25 mouse cellular contexts compared by ENCODE assay signal in the genomic region with DNA sequence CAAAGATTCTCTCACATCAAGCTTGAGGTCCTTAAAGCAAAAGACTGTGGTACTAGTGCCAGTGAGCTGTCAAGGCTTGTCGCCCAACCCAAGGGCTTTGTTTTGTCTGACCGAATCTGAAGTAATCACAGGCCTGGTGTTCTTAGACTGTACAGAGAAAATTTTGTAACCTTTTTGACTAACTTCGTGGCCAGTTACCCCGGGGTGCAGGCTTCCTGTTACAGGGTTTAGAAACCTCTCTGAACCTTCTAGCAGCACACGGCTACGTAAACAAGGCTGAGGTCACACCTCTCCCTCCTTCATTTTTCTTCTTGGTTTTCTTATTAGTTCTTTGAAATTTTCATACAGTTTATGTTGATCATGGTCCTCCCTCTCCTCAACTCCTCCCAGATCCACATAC. TPM values are rescaled to one million over a fixed set of nuclear protein-coding genes. Genes with fewer than 3 reads are reported as not detected.
DNase-seq lines count a peak whose midpoint lies in the region; ATAC-seq and TF ChIP-seq lines count a peak whose summit lies in the region.
"Had no signal": no experiment of that assay in that cellular context is flagged by ENCODE, and none has a peak within 500 bp of the region (broad histone marks: within the 10 kb centered on the region; RNA-seq: fewer than 3 reads in every experiment).

No protein-coding gene starts in this region.

- H3K27ac ChIP-seq in midbrain, embryonic 11.5 days (ENCODE audit: low read depth, low read length): no peak overlapping the region
- H3K27ac ChIP-seq in midbrain, embryonic 15.5 days: no peak overlapping the region
- H3K27ac ChIP-seq in intestine, postnatal 0 days (ENCODE audit: low read depth, low read length): no peak overlapping the region
- H3K27ac ChIP-seq: embryonic facial prominence, embryonic 10.5 days; forebrain, embryonic 12.5 days; hindbrain, embryonic 13.5 days; limb, embryonic 10.5 days; midbrain, embryonic 13.5 days; neural tube, embryonic 13.5 days; stomach, postnatal 0 days had no signal

- WGBS in midbrain, embryonic 11.5 days: 82% methylated on average over 6 of the region's 6 CpGs
- WGBS in midbrain, embryonic 15.5 days: 88% methylated on average over 6 of the region's 6 CpGs
- WGBS in intestine, postnatal 0 days: 80% methylated on average over 6 of the region's 6 CpGs

- ATAC-seq in midbrain, embryonic 11.5 days (ENCODE audit: low FRiP score): no peak
- ATAC-seq in midbrain, embryonic 15.5 days (replicated peaks): no peak
- ATAC-seq in hematopoietic stem cell, adult 5-6 weeks (replicated peaks in 1 of 2; ENCODE audit: insufficient read depth in 1 of 2, low FRiP score in 2 of 2, low TSS enrichment in 1 of 2, low read depth in 1 of 2, poor library complexity in 2 of 2, severe bottlenecking in 2 of 2): peak; percentile 52 to 69; a peak in 2 of 4 replicates
- ATAC-seq in neutrophil, adult 5-6 weeks (ENCODE audit: extremely low read depth, insufficient number of reproducible peaks, low FRiP score, poor library complexity, severe bottlenecking): 0 out of 2 replicates have a peak, but pooled peaks have one; percentile 18
- ATAC-seq in intestine, postnatal 0 days: no peak
- ATAC-seq: lung, postnatal 0 days; midbrain, embryonic 13.5 days had no signal

- H3K4me1 ChIP-seq in midbrain, embryonic 11.5 days (ENCODE audit: control insufficient read depth, insufficient read depth, low read length): no peaks in the 10 kb centered on the region
- H3K4me1 ChIP-seq in midbrain, embryonic 15.5 days: no peaks in the 10 kb centered on the region
- no peaks in the 10 kb centered on the region for H3K4me1 ChIP-seq in intestine, postnatal 0 days (replicated peaks; ENCODE audit: control insufficient read depth, insufficient read depth, low read length)
- H3K4me1 ChIP-seq: forebrain, embryonic 12.5 days; hindbrain, embryonic 13.5 days; midbrain, embryonic 13.5 days; neural tube, embryonic 13.5 days had no signal

- DNase-seq in midbrain, embryonic 11.5 days (ENCODE audit: low spot score, missing footprints): peak; percentile 8
- DNase-seq in T-cell, adult 2 months (ENCODE audit: low spot score): peak; percentile 70
- DNase-seq in frontal cortex, postnatal 10 days (ENCODE audit: low spot score in 2 of 2): no peak
- DNase-seq in testis, postnatal 10 days (ENCODE audit: low spot score): no peak
- DNase-seq: adrenal gland, postnatal 14 days; cerebellum, postnatal 10 days; gastrocnemius, postnatal 10 days; heart, adult 18-20 months; kidney, adult 8-10 months; kidney, postnatal 14 days; liver; right cerebral cortex, adult 18-20 months; right cerebral cortex, postnatal 4 days had no signal

- no peaks in the 10 kb centered on the region for H3K9me3 ChIP-seq in midbrain, embryonic 11.5 days (ENCODE audit: control insufficient read depth, low read length)
- H3K9me3 ChIP-seq in midbrain, embryonic 15.5 days: no peaks in the 10 kb centered on the region
- H3K9me3 ChIP-seq in intestine, postnatal 0 days (ENCODE audit: control insufficient read depth): no peaks in the 10 kb centered on the region
- H3K9me3 ChIP-seq: forebrain, embryonic 12.5 days; limb, embryonic 10.5 days; midbrain, embryonic 13.5 days; neural tube, embryonic 13.5 days had no signal

- H3K4me3 ChIP-seq in midbrain, embryonic 11.5 days (ENCODE audit: low read depth, low read length): no peak overlapping the region
- no peak overlapping the region for H3K4me3 ChIP-seq in midbrain, embryonic 15.5 days
- no peak overlapping the region for H3K4me3 ChIP-seq in intestine, postnatal 0 days (ENCODE audit: low read depth, low read length)
- H3K4me3 ChIP-seq: embryonic facial prominence, embryonic 10.5 days; forebrain, embryonic 12.5 days; hindbrain, embryonic 13.5 days; limb, embryonic 10.5 days; midbrain, embryonic 13.5 days; neural tube, embryonic 13.5 days had no signal

- H3K27me3 ChIP-seq in midbrain, embryonic 11.5 days (ENCODE audit: control insufficient read depth, insufficient read depth, low read length): no peaks in the 10 kb centered on the region
- H3K27me3 ChIP-seq in midbrain, embryonic 15.5 days (replicated peaks): no peaks in the 10 kb centered on the region
- no peaks in the 10 kb centered on the region for H3K27me3 ChIP-seq in intestine, postnatal 0 days (replicated peaks; ENCODE audit: control insufficient read depth, insufficient read depth, low read length)
- H3K27me3 ChIP-seq: forebrain, embryonic 12.5 days; hindbrain, embryonic 13.5 days; midbrain, embryonic 13.5 days; neural tube, embryonic 13.5 days had no signal

- TF ChIP-seq CTCF in intestine, postnatal 0 days (IDR thresholded peaks at IDR 0.05; ENCODE audit: low read depth): no peak

- no peaks in the 10 kb centered on the region for H3K36me3 ChIP-seq in midbrain, embryonic 11.5 days (ENCODE audit: control insufficient read depth, insufficient read depth, low read length)
- H3K36me3 ChIP-seq in midbrain, embryonic 15.5 days (replicated peaks): no peaks in the 10 kb centered on the region
- H3K36me3 ChIP-seq in intestine, postnatal 0 days (ENCODE audit: control insufficient read depth, insufficient read depth): no peaks in the 10 kb centered on the region
- H3K36me3 ChIP-seq: embryonic facial prominence, embryonic 10.5 days; forebrain, embryonic 12.5 days; hindbrain, embryonic 13.5 days; limb, embryonic 10.5 days; midbrain, embryonic 13.5 days; neural tube, embryonic 13.5 days had no signal

- H3K4me2 ChIP-seq in midbrain, embryonic 11.5 days: no peak overlapping the region
- H3K4me2 ChIP-seq in midbrain, embryonic 15.5 days: no peak overlapping the region
- no peak overlapping the region for H3K4me2 ChIP-seq in intestine, postnatal 0 days (replicated peaks; ENCODE audit: low read depth)
- H3K4me2 ChIP-seq: forebrain, embryonic 12.5 days; hindbrain, embryonic 13.5 days; midbrain, embryonic 13.5 days; neural tube, embryonic 13.5 days had no signal

- no peak overlapping the region for H3K9ac ChIP-seq in midbrain, embryonic 11.5 days (ENCODE audit: low read length)
- H3K9ac ChIP-seq in midbrain, embryonic 15.5 days: no peak overlapping the region
- no peak overlapping the region for H3K9ac ChIP-seq in intestine, postnatal 0 days (ENCODE audit: low read depth, low read length)
- H3K9ac ChIP-seq: forebrain, embryonic 12.5 days; hindbrain, embryonic 13.5 days; midbrain, embryonic 13.5 days; neural tube, embryonic 13.5 days had no signal

RNA-seq across cellular contexts. Expression of a gene that starts 13.4 kb away (rescaled TPM):
- 3.3 and 3.6 TPM in 2 replicates for polyA plus RNA-seq in midbrain, embryonic 11.5 days (2014; fragmentation: Nextera tagmentation; extraction: Ambion mirVana)
- polyA plus RNA-seq in midbrain, embryonic 15.5 days (2015; fragmentation: Nextera tagmentation; extraction: Ambion mirVana): 4.0 and 4.1 TPM in 2 replicates
- total RNA-seq in hematopoietic stem cell, adult 5-6 weeks (2017): 2.2 and 2.4 TPM in 2 replicates
- 107 and 110 TPM in 2 replicates for total RNA-seq in neutrophil, adult 5-6 weeks (2017)
- 1.8 TPM in 2 replicates for polyA plus RNA-seq in intestine, postnatal 0 days (2015; fragmentation: Nextera tagmentation; extraction: Ambion mirVana)

Comparison
In these comparisons a context has a peak if more than half of its experiments do, and no peak if none do; other contexts are left out.
1. ATAC-seq: peak in hematopoietic stem cell, adult 5-6 weeks (2 of 2) and neutrophil, adult 5-6 weeks (single experiment); none in midbrain, embryonic 11.5 days (single experiment), midbrain, embryonic 15.5 days (single experiment) and intestine, postnatal 0 days (single experiment).
2. DNase-seq: peak in midbrain, embryonic 11.5 days (single experiment) and T-cell, adult 2 months (single experiment); none in frontal cortex, postnatal 10 days (0 of 2) and testis, postnatal 10 days (single experiment).